Mouse (Mus musculus): ENCODE measurements at regions not wholly inside any gene's neighbourhood (a gene's known extent, or its start where the extent isn't known, plus 50 kb on each side); places are given as distances from the start of the nearest gene placed in this dataset.

DNA sequence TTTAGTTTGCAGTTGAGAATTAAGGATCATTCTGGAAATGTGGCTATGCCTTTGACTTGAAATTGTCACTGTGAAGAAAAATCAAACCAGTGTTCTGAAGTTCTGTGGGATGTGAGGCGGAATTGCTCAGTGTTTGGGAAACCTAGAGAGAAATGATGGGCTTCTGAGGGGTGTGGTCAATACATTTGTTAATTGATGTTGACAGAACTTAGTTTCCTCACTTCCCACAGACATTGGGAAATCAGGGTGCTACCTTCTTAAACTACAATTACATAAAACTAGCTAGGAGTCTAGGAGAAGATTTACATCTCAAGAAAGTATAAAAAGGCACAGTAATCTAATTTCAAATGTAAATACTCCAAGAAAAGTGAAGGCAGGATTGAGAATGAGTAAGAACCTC is 151.1 kb upstream of the Tusc1 start:
- 63% methylated on average over 1 of the region's 1 CpGs for WGBS
- TF ChIP-seq CTCF (IDR thresholded peaks at IDR 0.05; ENCODE audit: insufficient read depth, low read length) = no peak
- TF ChIP-seq POLR2A (IDR thresholded peaks at IDR 0.05; ENCODE audit: borderline replicate concordance, extremely low read depth, low read depth, low read length) = no peak
- no peak overlapping the region for H3K4me3 ChIP-seq (replicated peaks; ENCODE audit: extremely low read depth, low read depth, low read length)
- no peak for DNase-seq
- H3K4me1 ChIP-seq (ENCODE audit: control insufficient read depth, insufficient read depth, low read length) = no peaks in the 10 kb centered on the region

DNA sequence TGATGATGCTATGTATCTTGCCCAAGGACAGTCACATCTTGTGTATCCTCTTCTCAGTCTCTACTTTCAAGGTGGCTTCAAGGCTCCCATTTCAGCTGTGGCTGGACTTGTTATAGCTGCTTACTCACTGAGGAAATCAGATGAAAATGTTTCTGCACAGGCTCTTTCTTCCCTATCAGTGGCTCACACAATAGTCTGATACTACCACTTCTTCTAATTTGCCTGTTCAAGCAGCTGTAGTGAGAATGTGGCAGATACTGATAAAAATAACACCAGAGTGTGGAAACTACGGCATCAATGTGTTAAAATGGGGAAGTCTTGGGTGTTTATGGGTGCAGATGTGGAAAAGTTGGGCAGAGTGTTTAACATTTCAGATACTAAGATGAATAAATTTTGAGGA is 145.9 kb upstream of the Tusc1 start:
- Histone ChIP-seq H3K4me1 (ENCODE audit: control insufficient read depth, insufficient read depth, low read length) (no peaks in the 10 kb centered on the region), H3K4me3 (replicated peaks; ENCODE audit: extremely low read depth, low read depth, low read length) (no peak overlapping the region)
- no peak for TF ChIP-seq POLR2A (IDR thresholded peaks at IDR 0.05; ENCODE audit: borderline replicate concordance, extremely low read depth, low read depth, low read length)
- TF ChIP-seq CTCF (IDR thresholded peaks at IDR 0.05; ENCODE audit: insufficient read depth, low read length) = no peak
- 66% methylated on average over 1 of the region's 1 CpGs for WGBS
- no peak for DNase-seq

DNA sequence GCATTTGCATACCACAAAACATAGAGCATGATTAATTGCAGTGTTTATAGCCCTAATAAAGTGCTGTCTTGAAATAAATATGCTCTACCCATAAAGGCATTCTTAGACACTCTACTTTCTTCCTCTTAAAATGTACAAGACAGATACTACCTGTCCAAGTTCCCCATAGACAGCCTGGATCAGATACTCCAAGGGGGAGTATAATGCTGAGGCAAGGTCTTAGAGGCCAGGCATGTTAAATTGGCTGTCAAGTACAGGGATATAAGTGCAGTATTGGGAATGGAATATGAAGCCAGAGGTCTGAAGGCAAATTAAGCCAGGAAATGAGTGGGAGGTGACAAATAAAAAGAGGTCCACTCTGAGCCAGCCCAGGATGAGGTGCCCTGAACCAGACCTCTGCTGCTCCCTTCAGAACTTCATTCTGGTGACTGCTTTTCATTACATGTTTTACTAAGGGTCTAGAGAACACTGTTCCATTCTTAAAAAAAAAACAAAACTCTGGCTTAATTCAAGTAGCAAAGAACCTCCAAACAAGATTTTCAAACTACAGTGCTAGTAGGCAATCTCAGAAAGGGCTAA is 142.0 kb upstream of the Tusc1 start:
- H3K4me3 ChIP-seq (replicated peaks; ENCODE audit: extremely low read depth, low read depth, low read length) = no peak overlapping the region
- DNase-seq = no peak
- no peaks in the 10 kb centered on the region for H3K4me1 ChIP-seq (ENCODE audit: control insufficient read depth, insufficient read depth, low read length)
- TF ChIP-seq POLR2A (IDR thresholded peaks at IDR 0.05; ENCODE audit: borderline replicate concordance, extremely low read depth, low read depth, low read length) (no peak), CTCF (IDR thresholded peaks at IDR 0.05; ENCODE audit: insufficient read depth, low read length) (no peak)

DNA sequence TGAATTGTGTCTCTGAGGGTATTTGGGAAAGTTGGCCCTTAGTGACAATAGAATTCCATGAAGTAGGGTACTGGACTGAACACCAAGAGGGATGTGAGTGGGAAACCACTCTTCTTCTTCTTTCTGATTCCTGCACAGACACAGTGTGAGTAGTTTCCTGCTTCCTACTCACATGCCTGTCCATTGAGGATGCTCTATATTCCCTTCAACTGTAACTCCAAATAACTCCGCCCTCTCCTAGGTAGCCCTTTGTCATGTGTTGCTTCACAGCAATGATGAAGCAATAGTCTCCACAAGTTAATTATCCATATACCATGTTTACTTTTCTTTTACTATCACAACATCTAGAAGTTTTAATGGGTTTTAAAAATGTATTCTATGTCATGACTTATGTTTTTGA is 132.7 kb upstream of the Tusc1 start:
- 83% methylated on average over 1 of the region's 1 CpGs for WGBS

DNA sequence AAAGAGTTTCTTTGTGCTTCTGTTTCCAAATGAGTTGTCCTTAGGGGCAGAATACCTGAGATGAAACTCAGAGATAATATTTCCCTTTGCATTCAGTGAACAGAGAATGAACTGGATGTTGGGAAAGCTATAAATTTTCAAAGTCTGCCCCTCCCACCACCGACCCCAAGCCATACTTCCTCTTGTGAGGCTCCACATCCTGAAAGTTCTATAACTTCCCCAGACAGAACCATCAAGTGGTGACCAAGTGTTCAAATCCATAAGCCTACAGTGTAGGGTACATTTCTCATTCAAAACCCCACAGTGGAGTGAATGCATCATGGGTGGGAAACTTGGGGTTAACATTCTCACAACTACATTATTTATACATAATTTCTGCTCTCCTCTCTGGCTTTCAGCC is 132.1 kb upstream of the Tusc1 start:
- 43% methylated on average over 1 of the region's 1 CpGs for WGBS
- Histone ChIP-seq H3K4me3 (replicated peaks; ENCODE audit: extremely low read depth, low read depth, low read length) (no peak overlapping the region), H3K4me1 (ENCODE audit: control insufficient read depth, insufficient read depth, low read length) (no peaks in the 10 kb centered on the region)
- TF ChIP-seq POLR2A (IDR thresholded peaks at IDR 0.05; ENCODE audit: borderline replicate concordance, extremely low read depth, low read depth, low read length) (no peak), CTCF (IDR thresholded peaks at IDR 0.05; ENCODE audit: insufficient read depth, low read length) (no peak)
- no peak for DNase-seq

More for the DNA sequence above, 132.7 kb upstream of the Tusc1 start:
- no peak for DNase-seq
- TF ChIP-seq POLR2A (IDR thresholded peaks at IDR 0.05; ENCODE audit: borderline replicate concordance, extremely low read depth, low read depth, low read length) (no peak), CTCF (IDR thresholded peaks at IDR 0.05; ENCODE audit: insufficient read depth, low read length) (no peak)
- H3K4me1 ChIP-seq (ENCODE audit: control insufficient read depth, insufficient read depth, low read length) = no peaks in the 10 kb centered on the region
- no peak overlapping the region for H3K4me3 ChIP-seq (replicated peaks; ENCODE audit: extremely low read depth, low read depth, low read length)

DNA sequence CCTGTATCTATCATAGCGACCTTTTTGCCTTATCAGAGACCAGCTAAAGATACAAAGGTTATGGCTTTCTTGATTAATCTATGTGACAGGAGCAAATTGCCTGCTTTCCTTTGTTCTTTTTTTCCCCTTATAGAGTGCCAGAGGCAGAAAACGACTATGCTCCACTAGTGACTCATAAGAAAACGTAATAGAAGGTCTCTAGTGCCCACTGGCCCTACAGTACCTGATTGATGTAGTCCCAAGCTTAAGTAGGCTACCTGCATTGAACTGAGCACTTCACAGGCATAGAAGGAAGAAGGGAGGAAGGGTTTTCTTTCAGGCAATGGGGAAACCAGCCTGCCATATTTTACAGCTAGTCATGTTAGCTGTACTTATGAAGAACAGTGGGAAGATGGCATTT is 116.0 kb upstream of the Tusc1 start:
- WGBS = 37% methylated on average over 3 of the region's 3 CpGs
- DNase-seq = no peak
- Histone ChIP-seq H3K4me1 (ENCODE audit: control insufficient read depth, insufficient read depth, low read length) (no peaks in the 10 kb centered on the region), H3K4me3 (replicated peaks; ENCODE audit: extremely low read depth, low read depth, low read length) (no peak overlapping the region)
- no peak for TF ChIP-seq POLR2A (IDR thresholded peaks at IDR 0.05; ENCODE audit: borderline replicate concordance, extremely low read depth, low read depth, low read length)
- TF ChIP-seq CTCF (IDR thresholded peaks at IDR 0.05; ENCODE audit: insufficient read depth, low read length) = no peak

DNA sequence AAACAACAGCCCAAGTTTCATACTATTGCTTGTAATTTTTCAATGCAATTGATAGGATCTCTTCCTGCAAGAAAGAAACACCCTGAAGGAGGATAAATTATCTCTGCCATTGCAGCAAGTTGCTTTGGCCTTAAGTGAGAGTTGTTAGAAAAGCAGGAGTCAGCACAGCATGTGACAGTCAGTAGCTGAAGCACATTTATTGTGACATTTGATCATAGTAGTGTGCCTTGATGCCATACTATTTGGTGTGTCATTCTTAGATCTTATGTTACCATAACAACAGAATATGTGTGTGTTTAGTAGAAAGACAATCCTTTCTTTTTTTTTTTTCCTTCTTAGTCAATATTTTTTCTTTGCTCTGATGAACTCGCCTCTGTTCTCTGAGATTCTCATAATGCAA is 115.5 kb upstream of the Tusc1 start:
- Histone ChIP-seq H3K4me3 (replicated peaks; ENCODE audit: extremely low read depth, low read depth, low read length) (no peak overlapping the region), H3K4me1 (ENCODE audit: control insufficient read depth, insufficient read depth, low read length) (no peaks in the 10 kb centered on the region)
- TF ChIP-seq POLR2A (IDR thresholded peaks at IDR 0.05; ENCODE audit: borderline replicate concordance, extremely low read depth, low read depth, low read length) (no peak), CTCF (IDR thresholded peaks at IDR 0.05; ENCODE audit: insufficient read depth, low read length) (no peak)
- 75% methylated on average over 1 of the region's 1 CpGs for WGBS
- DNase-seq = no peak

DNA sequence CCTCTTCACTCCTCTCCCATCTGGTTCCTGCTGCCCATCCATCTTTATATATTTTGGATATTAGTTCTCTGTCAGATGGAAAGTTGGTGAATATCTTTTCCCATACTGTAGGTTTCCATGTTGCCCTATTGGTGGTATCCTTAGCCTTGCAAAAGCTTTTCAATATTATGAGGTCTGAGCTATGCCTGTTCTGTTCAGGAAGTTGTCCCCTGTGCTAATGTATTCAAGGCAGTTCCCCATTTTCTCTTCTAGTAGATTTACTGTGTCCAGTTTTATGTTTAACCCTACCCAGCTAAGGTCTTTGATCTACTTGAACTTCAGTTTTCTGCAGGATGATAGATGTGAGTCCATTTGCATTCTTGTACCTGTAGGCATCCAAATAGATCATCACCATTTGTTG is 109.4 kb upstream of the Tusc1 start:
- no peak overlapping the region for H3K4me3 ChIP-seq (replicated peaks; ENCODE audit: extremely low read depth, low read depth, low read length)
- H3K4me1 ChIP-seq (ENCODE audit: control insufficient read depth, insufficient read depth, low read length) = no peaks in the 10 kb centered on the region
- no peak for DNase-seq
- TF ChIP-seq POLR2A (IDR thresholded peaks at IDR 0.05; ENCODE audit: borderline replicate concordance, extremely low read depth, low read depth, low read length) (no peak), CTCF (IDR thresholded peaks at IDR 0.05; ENCODE audit: insufficient read depth, low read length) (no peak)

DNA sequence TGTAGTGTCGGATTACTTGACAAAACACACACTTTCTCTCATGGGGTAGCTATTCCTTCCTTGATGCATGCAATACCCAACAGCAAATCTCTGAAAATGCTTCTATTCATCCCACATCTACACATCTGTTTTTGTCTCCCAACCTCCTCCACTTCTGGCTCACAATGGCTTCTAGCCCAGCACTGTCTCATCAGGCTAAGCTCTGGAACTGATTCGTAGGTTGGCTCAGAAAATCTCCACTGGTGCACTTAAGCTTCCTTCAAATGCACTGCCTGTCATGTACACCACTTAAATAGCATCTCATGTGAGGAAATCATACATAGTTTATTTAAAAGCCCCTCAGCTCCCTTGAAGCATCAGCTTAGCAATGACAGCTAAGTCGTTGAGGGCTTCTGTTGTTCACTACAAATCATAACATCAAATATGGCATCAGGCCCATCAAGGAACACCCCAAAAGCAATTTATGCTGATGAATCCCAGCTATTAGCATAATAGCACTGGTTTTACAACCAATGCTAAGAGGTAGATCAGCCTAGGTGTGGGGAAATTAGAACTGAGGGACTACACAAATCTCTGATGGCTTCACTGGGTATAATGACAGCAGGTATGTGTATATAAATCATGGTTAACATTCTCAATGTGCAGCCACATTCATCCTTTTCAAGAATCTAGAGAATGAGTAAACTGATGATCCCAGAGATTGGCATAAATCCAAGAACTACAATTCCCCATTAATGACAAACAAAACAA is 103.5 kb upstream of the Tusc1 start:
- TF ChIP-seq POLR2A (IDR thresholded peaks at IDR 0.05; ENCODE audit: borderline replicate concordance, extremely low read depth, low read depth, low read length) = no peak
- no peak for DNase-seq
- no peak overlapping the region for H3K4me3 ChIP-seq (replicated peaks; ENCODE audit: extremely low read depth, low read depth, low read length)
- 65% methylated on average over 3 of the region's 3 CpGs for WGBS
- H3K4me1 ChIP-seq (ENCODE audit: control insufficient read depth, insufficient read depth, low read length) = no peaks in the 10 kb centered on the region

DNA sequence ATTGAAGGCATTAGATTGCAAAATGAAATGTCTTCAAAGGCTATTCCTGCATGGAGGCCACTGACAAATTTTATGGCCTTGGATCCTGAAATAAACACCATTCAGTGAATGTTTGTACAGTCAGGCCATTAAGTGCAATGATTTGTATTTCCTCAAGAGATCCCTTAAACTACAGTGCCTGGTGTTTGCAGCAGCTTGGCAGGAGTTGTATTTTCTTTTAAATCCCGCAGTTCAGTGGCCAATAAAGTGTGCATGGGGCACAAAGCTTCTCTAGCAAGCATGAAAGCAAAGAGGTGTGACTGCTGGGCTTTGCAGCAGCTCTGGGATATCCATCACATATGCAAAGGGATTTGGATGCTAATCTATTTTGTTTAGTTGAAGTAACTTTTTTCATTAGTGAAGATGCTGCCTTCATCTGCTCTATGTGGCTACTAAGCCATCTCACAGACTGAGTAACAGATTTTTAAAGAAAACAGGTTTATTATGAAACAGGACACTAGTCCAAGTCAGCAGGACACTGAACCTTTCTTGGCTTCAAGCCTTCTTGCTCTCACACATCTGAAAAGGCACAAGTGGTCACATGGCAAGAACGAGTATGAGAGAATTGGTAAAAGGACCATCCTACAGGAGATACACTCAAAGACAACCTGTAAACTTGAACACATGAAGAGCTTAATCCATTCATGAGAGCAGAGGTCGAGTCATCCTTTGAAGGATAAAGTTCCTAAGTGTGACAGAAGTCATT is 102.2 kb upstream of the Tusc1 start:
- DNase-seq = no peak
- Histone ChIP-seq H3K4me3 (replicated peaks; ENCODE audit: extremely low read depth, low read depth, low read length) (no peak overlapping the region), H3K4me1 (ENCODE audit: control insufficient read depth, insufficient read depth, low read length) (no peaks in the 10 kb centered on the region)
- no peak for TF ChIP-seq CTCF (IDR thresholded peaks at IDR 0.05; ENCODE audit: insufficient read depth, low read length)
- TF ChIP-seq POLR2A (IDR thresholded peaks at IDR 0.05; ENCODE audit: borderline replicate concordance, extremely low read depth, low read depth, low read length) = no peak
- 35% methylated on average over 3 of the region's 3 CpGs for WGBS
